Mouse (Mus musculus) thymus, adult 2 months (tissue): ENCODE data around the gene Mcu. TPM values are rescaled to one million over a fixed set of nuclear protein-coding genes. Genes with fewer than 3 reads are reported as not detected.

Experiments
- DNase-seq: peaks from one replicate; pipeline ENCODE4 v3.0.0; 2021
- H3K27ac ChIP-seq: fragments of 200-500 bp; 2 replicates; pipeline ENCODE4 v1.5.1; 2012; ENCODE audit warnings: low read length, control low read depth; ENCODE audit not compliant: control insufficient read depth, insufficient read depth
- H3K27me3 ChIP-seq: fragments of 200-500 bp; 2 replicates; pipeline ENCODE4 v1.6.1; 2012; ENCODE audit warnings: mild to moderate bottlenecking, low read length, moderate library complexity, mixed read lengths; ENCODE audit not compliant: control insufficient read depth, insufficient read depth
- H3K36me3 ChIP-seq: fragments of 200-500 bp; 2 replicates; pipeline ENCODE4 v1.6.1; 2012; ENCODE audit warnings: mild to moderate bottlenecking, low read length, moderate library complexity; ENCODE audit not compliant: control insufficient read depth, insufficient read depth
- H3K4me1 ChIP-seq: fragments of 200-500 bp; replicated peaks from 2 replicates; pipeline ENCODE4 v1.6.1; 2012; ENCODE audit warnings: low read length; ENCODE audit not compliant: control insufficient read depth, insufficient read depth
- H3K4me3 ChIP-seq: fragments of 200-500 bp; 2 replicates; pipeline ENCODE4 v1.5.1; 2012; ENCODE audit warnings: mild to moderate bottlenecking, low read length, control low read depth, moderate library complexity; ENCODE audit not compliant: control insufficient read depth, insufficient read depth
- CTCF ChIP-seq: fragments of 200-500 bp; IDR thresholded peaks from 2 replicates; pipeline ENCODE4 v1.5.1; 2012; ENCODE audit warnings: mild to moderate bottlenecking, control low read depth, low read length, moderate library complexity, borderline replicate concordance; ENCODE audit not compliant: control insufficient read depth, poor library complexity, insufficient read depth; ENCODE audit errors: extremely low read depth
- POLR2A ChIP-seq: fragments of 200-500 bp; IDR thresholded peaks from 2 replicates; pipeline ENCODE4 v1.6.1; 2012; ENCODE audit warnings: mild to moderate bottlenecking, low read length, control low read depth, moderate library complexity; ENCODE audit not compliant: control insufficient read depth, poor library complexity, insufficient read depth; ENCODE audit errors: extremely low read depth
- WGBS: fragments of 180-500 bp; shearing (Covaris S2); methylation state at CpG from one replicate; pipeline ENCODE4 v1.1.7; 2018; 5-methylcytosine and 5-hydroxymethylcytosine counted together
- polyA plus RNA-seq: library from polyadenylated mRNA; depleted of rRNA; stranded (reverse); fragments of >200 nt; gene quantifications from 2 replicates; pipeline ENCODE4 v1.2.3, GENCODE M21; 2012

The Mcu gene
- polyA plus RNA-seq, 1 experiment = 18.2 TPM

- Histone ChIP-seq H3K4me3 (no peak overlapping the region), H3K36me3 (no peaks in the 10 kb centered on the region), H3K27ac (no peak overlapping the region), H3K4me1 (no peaks in the 10 kb centered on the region), H3K27me3 (no peaks in the 10 kb centered on the region)
- no peak for DNase-seq
- no peak for TF ChIP-seq POLR2A
- no peak for TF ChIP-seq CTCF
- 90% methylated on average over 8 of the region's 8 CpGs for WGBS
These were observed 121.6 kb downstream of the Mcu start for GRCm38 (mm10) chr10:59494917-59495316.

DNA sequence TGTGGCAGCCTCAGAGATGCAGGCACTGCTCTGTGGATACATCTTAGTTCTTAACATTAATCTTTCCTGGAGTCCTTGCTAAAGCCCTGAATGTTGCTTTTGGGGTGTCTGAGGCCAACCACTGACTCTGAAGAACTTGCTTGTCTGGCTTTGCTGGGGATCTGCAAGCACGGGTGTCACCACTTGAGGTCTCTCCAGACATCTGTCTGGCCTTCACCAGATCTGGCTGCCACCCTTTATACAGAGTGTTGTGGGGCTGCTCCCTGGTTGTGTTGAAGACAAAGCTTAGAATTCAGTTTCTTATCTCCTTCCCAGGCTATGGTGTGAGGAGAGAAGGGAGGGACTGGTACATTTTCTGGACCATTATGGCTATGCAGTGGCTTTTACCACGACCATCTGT, 122.4 kb downstream of the Mcu start:
- Histone ChIP-seq H3K27me3 (no peaks in the 10 kb centered on the region), H3K36me3 (no peaks in the 10 kb centered on the region), H3K27ac (no peak overlapping the region), H3K4me3 (no peak overlapping the region), H3K4me1 (no peaks in the 10 kb centered on the region)
- TF ChIP-seq CTCF (no peak), POLR2A (no peak)
- DNase-seq = peak; percentile 27
- WGBS = 23% methylated on average over 2 of the region's 2 CpGs

DNA sequence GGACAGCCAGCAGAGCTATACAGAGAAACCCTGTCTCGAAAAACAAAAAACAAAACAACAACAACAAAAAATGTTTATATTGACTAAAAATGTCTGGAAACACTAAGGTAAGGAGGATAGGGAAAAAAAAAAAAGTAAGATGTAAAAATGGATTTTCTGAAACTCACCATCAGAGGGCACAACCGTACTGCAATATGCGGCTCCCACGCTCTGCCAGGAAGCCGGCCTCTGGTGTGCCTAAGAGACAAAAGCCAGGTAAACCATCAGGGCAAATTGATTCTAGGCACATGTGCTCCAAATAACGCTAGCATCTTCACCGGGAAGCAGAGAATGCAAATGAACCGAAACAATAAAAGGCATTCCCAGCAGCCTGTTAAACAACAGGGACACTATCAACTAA, 125.6 kb downstream of the Mcu start:
- DNase-seq = peak; percentile 13
- no peaks in the 10 kb centered on the region for H3K4me1 ChIP-seq
- no peak overlapping the region for H3K4me3 ChIP-seq
- TF ChIP-seq POLR2A (no peak), CTCF (no peak)
- no peaks in the 10 kb centered on the region for H3K27me3 ChIP-seq
- WGBS = 92% methylated on average over 8 of the region's 8 CpGs
- H3K27ac ChIP-seq = no peak overlapping the region
- no peaks in the 10 kb centered on the region for H3K36me3 ChIP-seq

DNA sequence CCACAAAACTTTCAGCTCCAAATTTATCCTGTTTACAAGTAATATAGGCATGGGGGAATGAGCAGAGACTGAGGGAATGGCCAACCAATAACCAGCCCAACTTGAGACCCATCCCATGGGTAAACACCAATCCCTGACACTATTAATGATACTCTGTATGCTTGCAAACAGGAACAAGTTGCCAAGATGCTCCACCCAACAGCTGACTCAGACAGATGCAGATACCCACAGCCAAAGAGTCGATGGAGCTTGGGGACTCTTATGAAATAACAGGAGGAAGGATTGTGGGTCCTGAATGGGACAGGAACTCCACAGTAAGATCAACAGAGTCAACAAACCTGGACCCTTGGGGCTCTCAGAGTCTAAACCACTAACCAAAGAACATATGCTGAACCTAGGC, 127.1 kb downstream of the Mcu start:
- Histone ChIP-seq H3K27me3 (no peaks in the 10 kb centered on the region), H3K27ac (no peak overlapping the region), H3K36me3 (no peaks in the 10 kb centered on the region), H3K4me3 (no peak overlapping the region), H3K4me1 (no peaks in the 10 kb centered on the region)
- TF ChIP-seq POLR2A = no peak
- no peak for TF ChIP-seq CTCF
- DNase-seq = no peak
- WGBS = 83% methylated on average over 1 of the region's 1 CpGs

GRCm38 (mm10) chr10:59487351-59487750, 129.1 kb downstream of the Mcu start:
- Histone ChIP-seq H3K27ac (no peak overlapping the region), H3K36me3 (no peaks in the 10 kb centered on the region), H3K4me3 (no peak overlapping the region), H3K4me1 (no peaks in the 10 kb centered on the region), H3K27me3 (no peaks in the 10 kb centered on the region)
- WGBS = 98% methylated on average over 2 of the region's 2 CpGs
- TF ChIP-seq POLR2A = no peak
- no peak for TF ChIP-seq CTCF
- no peak for DNase-seq

- Histone ChIP-seq H3K36me3 (no peaks in the 10 kb centered on the region), H3K27me3 (no peaks in the 10 kb centered on the region), H3K4me1 (no peaks in the 10 kb centered on the region), H3K4me3 (no peak overlapping the region), H3K27ac (no peak overlapping the region)
- TF ChIP-seq CTCF (no peak), POLR2A (no peak)
- WGBS = 97% methylated on average over 6 of the region's 6 CpGs
- DNase-seq = no peak
These were observed 132.2 kb downstream of the Mcu start for GRCm38 (mm10) chr10:59484318-59484717.

GRCm38 (mm10) chr10:59481381-59481780, 135.1 kb downstream of the Mcu start:
- 98% methylated on average over 5 of the region's 5 CpGs for WGBS
- no peaks in the 10 kb centered on the region for H3K4me1 ChIP-seq
- no peak overlapping the region for H3K4me3 ChIP-seq
- H3K27me3 ChIP-seq = no peaks in the 10 kb centered on the region
- DNase-seq = no peak
- no peak overlapping the region for H3K27ac ChIP-seq
- H3K36me3 ChIP-seq = no peaks in the 10 kb centered on the region
- TF ChIP-seq POLR2A (no peak), CTCF (no peak)
